Mouse (Mus musculus) midbrain, embryonic 14.5 days (tissue): ENCODE measurements at regions not wholly inside any gene's neighbourhood (a gene's known extent, or its start where the extent isn't known, plus 50 kb on each side); places are given as distances from the start of the nearest gene placed in this dataset.

Source experiments
- ATAC-seq: fragments of 200-750 bp; cut with Nextera tagmentation; 2 replicates; pipeline ENCODE4 v1.8.0; 2017; ENCODE audit warnings: moderate number of reproducible peaks, moderate library complexity; ENCODE audit not compliant: low FRiP score, low TSS enrichment
- DNase-seq: peaks from one replicate; pipeline ENCODE4 v3.0.0-alpha.2; 2015
- H3K27ac ChIP-seq: fragments of 300-500 bp; sonication (generic); replicated peaks from 2 replicates; pipeline ENCODE4 v1.5.1; 2014; ENCODE audit warnings: mild to moderate bottlenecking, low read depth, low read length, moderate library complexity
- H3K27me3 ChIP-seq: fragments of 300-500 bp; sonication (generic); 2 replicates; pipeline ENCODE4 v1.6.1; 2014; ENCODE audit warnings: low read length, control low read depth, mixed read lengths; ENCODE audit not compliant: control insufficient read depth, insufficient read depth
- H3K36me3 ChIP-seq: fragments of 300-500 bp; sonication (generic); 2 replicates; pipeline ENCODE4 v1.6.1; 2014; ENCODE audit warnings: low read length, control low read depth; ENCODE audit not compliant: control insufficient read depth, insufficient read depth
- H3K4me1 ChIP-seq: fragments of 300-500 bp; sonication (generic); 2 replicates; pipeline ENCODE4 v1.6.1; 2014; ENCODE audit warnings: mild to moderate bottlenecking, antibody characterized with exemption, low read length, control low read depth; ENCODE audit not compliant: control insufficient read depth, insufficient read depth
- H3K4me2 ChIP-seq: fragments of 300-500 bp; sonication (generic); 2 replicates; pipeline ENCODE4 v1.6.1; 2014; ENCODE audit warnings: mild to moderate bottlenecking, low read length, moderate library complexity
- H3K4me3 ChIP-seq: fragments of 300-500 bp; sonication (generic); replicated peaks from 2 replicates; pipeline ENCODE4 v1.5.1; 2014; ENCODE audit warnings: low read depth, low read length
- H3K9ac ChIP-seq: fragments of 300-500 bp; sonication (generic); replicated peaks from 2 replicates; pipeline ENCODE4 v1.6.1; 2014; ENCODE audit warnings: mild to moderate bottlenecking, low read length, moderate library complexity
- H3K9me3 ChIP-seq: fragments of 300-500 bp; sonication (generic); 2 replicates; pipeline ENCODE4 v1.6.1; 2016; ENCODE audit warnings: low read length, control low read depth, mixed read lengths; ENCODE audit not compliant: control insufficient read depth
- WGBS: fragments of 180-500 bp; shearing (Covaris S2); extraction: QIAGEN DNeasy Blood & Tissue Kit; methylation state at CpG from one replicate; pipeline ENCODE4 v1.1.7; 2014; 5-methylcytosine and 5-hydroxymethylcytosine counted together

DNA sequence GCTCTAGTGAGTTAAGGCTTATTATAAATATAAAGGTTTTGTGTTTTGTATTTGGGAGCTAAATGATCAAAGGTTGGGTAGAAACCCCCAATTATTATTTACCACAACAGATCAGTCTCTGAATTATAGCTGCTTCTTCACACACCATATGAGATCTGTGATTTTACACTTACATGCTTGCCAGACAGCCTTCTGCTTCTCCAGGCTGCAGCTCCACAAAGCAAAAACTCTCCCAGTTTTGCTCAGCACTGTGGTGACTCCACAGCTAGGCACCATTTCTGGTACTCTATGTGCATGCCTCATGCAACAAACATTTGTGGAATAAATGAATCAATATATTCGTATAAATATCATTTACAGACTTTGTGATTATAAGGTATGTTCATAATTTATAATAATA lies 199.4 kb upstream of the Gm10306 start:
- H3K4me1 ChIP-seq, result peaks cover 9% of the 10 kb centered on the region
- no peak overlapping the region for H3K4me3 ChIP-seq
- no peaks in the 10 kb centered on the region for H3K27me3 ChIP-seq
- DNase-seq (no peak), ATAC-seq (no peak)
- no peak overlapping the region for H3K9ac ChIP-seq
- no peak overlapping the region for H3K4me2 ChIP-seq
- H3K36me3 ChIP-seq, result no peaks in the 10 kb centered on the region
- H3K9me3 ChIP-seq, result no peaks in the 10 kb centered on the region
- WGBS, result 67% methylated on average over 1 of the region's 1 CpGs
- H3K27ac ChIP-seq, result no peak overlapping the region

DNA sequence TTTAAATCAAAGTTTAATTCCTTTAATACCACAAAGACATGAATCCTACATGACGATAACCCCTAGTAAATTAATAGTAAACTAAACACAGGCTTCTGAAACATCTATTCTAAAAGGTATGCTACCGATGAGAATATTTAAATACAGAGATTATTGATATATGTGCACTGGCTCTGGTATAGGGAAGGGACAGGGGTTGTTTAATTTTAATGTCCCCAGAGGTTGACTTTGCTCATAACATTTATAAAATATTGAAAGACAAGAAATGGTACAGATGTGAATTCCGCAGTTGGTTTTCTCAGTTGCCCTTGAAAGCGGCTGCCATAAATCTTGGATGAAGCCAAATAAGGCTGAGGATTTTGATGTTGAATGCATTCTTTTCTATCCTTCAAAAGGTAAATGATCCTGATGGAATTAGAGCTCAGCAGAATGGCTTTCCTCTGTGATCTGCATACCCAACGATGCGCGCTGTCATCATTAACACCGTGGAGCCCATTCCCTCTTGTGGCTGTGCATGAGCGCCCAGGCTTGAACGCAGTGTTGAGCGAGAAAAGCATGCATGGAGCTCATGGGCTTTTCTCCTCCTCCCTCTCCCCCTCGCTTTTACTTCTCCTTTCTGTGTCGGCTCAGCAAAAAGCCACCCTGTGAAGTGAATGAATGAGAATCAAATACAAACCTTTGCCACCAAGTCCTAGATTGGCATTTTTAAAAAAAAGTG lies 195.4 kb upstream of the Gm10306 start:
- Histone ChIP-seq H3K9ac (no peak overlapping the region), H3K4me2 (peak overlapping the region; percentile 39), H3K9me3 (no peaks in the 10 kb centered on the region), H3K4me1 (peaks cover 9% of the 10 kb centered on the region), H3K4me3 (no peak overlapping the region), H3K27ac (peak overlapping the region; percentile 57), H3K36me3 (no peaks in the 10 kb centered on the region), H3K27me3 (no peaks in the 10 kb centered on the region)
- ATAC-seq (peak; percentile 70; the same call in 1 of the 2 replicates), DNase-seq (peak; percentile 71)
- 24% methylated on average over 13 of the region's 13 CpGs for WGBS

DNA sequence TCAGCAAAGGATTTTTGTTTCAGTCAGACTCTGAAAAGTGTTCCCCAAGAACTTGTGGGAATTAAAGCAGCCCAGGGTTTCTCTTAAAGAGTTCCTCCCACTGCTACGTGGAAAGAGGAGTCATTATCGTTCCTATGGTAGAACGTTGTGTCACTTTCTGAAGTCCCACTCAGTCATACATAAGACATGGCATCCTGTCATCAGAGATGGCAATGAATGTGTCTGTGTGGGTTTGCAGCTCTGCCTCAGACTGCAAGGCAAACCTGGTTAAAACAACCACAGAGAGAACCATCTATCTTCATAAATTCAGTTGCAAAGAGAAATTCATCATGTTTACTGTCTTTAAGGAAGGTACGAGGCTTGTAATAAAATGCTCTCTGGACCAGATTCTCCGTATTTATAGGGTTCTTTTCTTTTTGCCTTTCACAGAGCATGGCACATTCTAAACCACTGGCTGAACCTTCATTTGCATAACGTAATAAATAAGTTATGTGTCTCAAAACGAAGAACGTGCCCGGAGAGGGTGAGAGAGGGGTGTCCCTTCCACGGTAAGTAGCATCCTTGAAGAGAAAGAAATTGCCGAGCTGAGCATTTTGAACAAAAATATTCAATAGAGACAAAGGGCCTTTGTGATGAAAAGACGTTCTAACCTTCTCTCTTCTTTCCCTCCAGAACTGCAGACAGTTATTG lies 194.7 kb upstream of the Gm10306 start:
- Histone ChIP-seq H3K9me3 (no peaks in the 10 kb centered on the region), H3K36me3 (no peaks in the 10 kb centered on the region), H3K4me1 (peaks cover 9% of the 10 kb centered on the region), H3K4me2 (peak overlapping the region; percentile 39), H3K4me3 (no peak overlapping the region), H3K27ac (peak overlapping the region; percentile 57), H3K27me3 (no peaks in the 10 kb centered on the region), H3K9ac (peak overlapping the region; percentile 13; the same call in 1 of the 2 replicates)
- DNase-seq, result peak; percentile 36
- 23% methylated on average over 12 of the region's 12 CpGs for WGBS
- peak; percentile 57 for ATAC-seq

DNA sequence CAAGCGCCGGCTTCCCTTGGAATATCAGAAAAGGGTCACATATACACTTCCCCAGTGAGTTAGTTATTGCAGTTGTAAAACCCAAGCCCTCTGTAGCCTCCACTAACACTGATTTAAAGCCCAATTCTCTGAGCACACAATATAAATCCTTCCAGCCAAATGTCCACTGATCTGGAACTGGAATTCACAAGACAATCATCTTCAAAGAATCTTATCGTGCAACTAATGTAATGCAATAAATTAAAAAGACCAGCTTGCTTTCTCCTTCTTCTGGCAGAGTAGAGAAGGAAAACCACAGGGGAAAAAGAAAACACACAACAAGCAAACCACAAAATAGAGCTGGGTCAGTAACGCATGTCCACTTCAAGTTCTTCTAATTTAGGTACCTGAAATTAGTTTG lies 191.0 kb upstream of the Gm10306 start:
- DNase-seq, result no peak
- H3K4me3 ChIP-seq, result no peak overlapping the region
- no peaks in the 10 kb centered on the region for H3K9me3 ChIP-seq
- no peak overlapping the region for H3K9ac ChIP-seq
- no peak for ATAC-seq
- peaks cover 9% of the 10 kb centered on the region for H3K4me1 ChIP-seq
- H3K36me3 ChIP-seq, result no peaks in the 10 kb centered on the region
- H3K27ac ChIP-seq, result no peak overlapping the region
- H3K4me2 ChIP-seq, result no peak overlapping the region
- WGBS, result 74% methylated on average over 4 of the region's 4 CpGs
- H3K27me3 ChIP-seq, result no peaks in the 10 kb centered on the region

DNA sequence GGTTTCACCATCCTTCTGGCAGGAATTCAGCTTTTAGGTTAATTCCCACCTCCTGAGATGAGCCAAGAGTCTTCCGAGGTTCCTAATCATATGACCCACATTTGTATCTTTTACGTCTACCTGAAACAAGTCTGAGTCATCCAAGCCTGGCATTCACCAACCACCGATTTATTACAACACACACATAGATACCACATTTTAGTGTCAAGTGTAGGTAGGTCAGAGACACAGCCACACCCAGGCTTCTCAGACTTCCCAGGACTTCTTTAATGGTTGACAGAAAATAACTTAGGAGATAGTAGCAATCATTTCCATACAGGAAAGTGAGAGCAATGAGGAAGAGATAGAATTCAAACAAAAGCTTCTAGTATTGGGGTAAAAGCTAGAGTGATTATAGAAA lies 189.2 kb upstream of the Gm10306 start:
- 91% methylated on average over 3 of the region's 3 CpGs for WGBS

DNA sequence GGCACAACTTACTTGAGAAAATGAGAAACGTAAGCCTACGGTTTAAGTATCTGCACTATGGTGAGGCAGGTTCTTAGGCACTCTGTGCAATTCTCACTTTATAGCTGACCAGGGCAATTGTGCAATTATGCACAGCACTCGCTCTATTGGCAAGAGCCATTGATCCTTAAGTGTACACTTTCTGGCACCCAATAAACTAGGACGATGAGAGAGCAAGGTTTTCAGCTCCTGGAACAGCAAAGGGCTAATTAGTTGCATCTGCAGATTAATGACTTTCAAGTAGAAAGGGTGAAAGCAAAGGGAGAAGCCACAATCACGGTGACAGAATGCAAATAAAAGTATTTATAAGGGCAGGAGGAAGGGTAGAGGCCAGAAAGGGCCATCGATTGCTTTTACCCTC lies 185.4 kb upstream of the Gm10306 start:
- no peak overlapping the region for H3K4me2 ChIP-seq
- no peak overlapping the region for H3K27ac ChIP-seq
- no peaks in the 10 kb centered on the region for H3K27me3 ChIP-seq
- H3K9me3 ChIP-seq, result no peaks in the 10 kb centered on the region
- 81% methylated on average over 6 of the region's 6 CpGs for WGBS
- H3K4me3 ChIP-seq, result no peak overlapping the region
- no peak overlapping the region for H3K9ac ChIP-seq
- ATAC-seq, result no peak
- no peaks in the 10 kb centered on the region for H3K36me3 ChIP-seq
- H3K4me1 ChIP-seq, result no peaks in the 10 kb centered on the region
- DNase-seq, result no peak

More for the DNA sequence above, 189.2 kb upstream of the Gm10306 start:
- DNase-seq (no peak), ATAC-seq (no peak)
- H3K9ac ChIP-seq, result no peak overlapping the region
- H3K36me3 ChIP-seq, result no peaks in the 10 kb centered on the region
- H3K27me3 ChIP-seq, result no peaks in the 10 kb centered on the region
- H3K9me3 ChIP-seq, result no peaks in the 10 kb centered on the region
- no peaks in the 10 kb centered on the region for H3K4me1 ChIP-seq
- H3K4me3 ChIP-seq, result no peak overlapping the region
- no peak overlapping the region for H3K27ac ChIP-seq
- H3K4me2 ChIP-seq, result no peak overlapping the region

DNA sequence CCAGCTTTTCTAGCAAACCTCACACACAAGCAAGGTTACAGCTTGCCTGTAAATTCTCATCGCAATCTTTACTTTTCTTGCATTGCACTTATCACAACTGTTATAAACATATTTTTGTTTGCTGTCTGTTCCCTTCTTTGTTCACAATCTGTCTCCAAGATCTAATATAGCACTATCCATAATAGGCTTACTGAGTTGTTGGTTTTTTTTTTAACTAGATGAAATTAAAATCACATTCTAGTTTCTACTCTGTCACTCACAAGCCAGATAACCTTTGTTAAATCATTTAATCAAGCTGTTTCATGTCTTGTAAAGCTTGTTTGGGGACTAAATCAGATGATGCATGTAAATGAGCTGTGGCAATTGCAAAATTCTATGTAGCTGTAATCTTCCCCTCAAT lies 180.1 kb upstream of the Gm10306 start:
- ATAC-seq, result no peak
- no peaks in the 10 kb centered on the region for H3K27me3 ChIP-seq
- H3K9ac ChIP-seq, result no peak overlapping the region
- WGBS, result 87% methylated on average over 1 of the region's 1 CpGs
- no peaks in the 10 kb centered on the region for H3K36me3 ChIP-seq
- no peaks in the 10 kb centered on the region for H3K9me3 ChIP-seq
- no peak overlapping the region for H3K27ac ChIP-seq
- H3K4me1 ChIP-seq, result no peaks in the 10 kb centered on the region
- no peak overlapping the region for H3K4me2 ChIP-seq
- H3K4me3 ChIP-seq, result no peak overlapping the region
- no peak for DNase-seq

DNA sequence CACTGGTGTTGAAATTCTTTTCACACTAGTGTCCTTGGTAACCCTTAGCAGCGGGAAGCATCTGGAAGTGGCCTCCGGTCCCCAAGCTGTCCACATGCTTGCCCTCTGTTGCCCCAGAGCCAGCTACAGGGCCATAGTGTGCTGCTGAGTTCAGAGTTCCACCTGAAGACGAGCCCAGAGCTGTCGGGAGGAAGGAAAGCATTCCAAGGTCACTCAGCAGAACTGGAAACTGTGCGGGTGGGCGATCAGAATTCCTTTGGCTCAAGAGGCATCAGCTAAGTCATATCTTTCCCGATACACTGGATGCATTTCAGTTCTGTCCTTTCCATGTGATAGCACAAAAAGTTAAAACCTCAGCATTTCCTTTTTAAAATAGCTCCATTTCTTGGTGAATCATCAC lies 170.6 kb upstream of the Gm10306 start:
- Histone ChIP-seq H3K9me3 (no peaks in the 10 kb centered on the region), H3K4me2 (no peak overlapping the region), H3K4me1 (no peaks in the 10 kb centered on the region), H3K27me3 (no peaks in the 10 kb centered on the region), H3K9ac (no peak overlapping the region), H3K27ac (no peak overlapping the region), H3K36me3 (no peaks in the 10 kb centered on the region), H3K4me3 (no peak overlapping the region)
- 47% methylated on average over 7 of the region's 7 CpGs for WGBS
- no peak for ATAC-seq
- DNase-seq, result no peak

DNA sequence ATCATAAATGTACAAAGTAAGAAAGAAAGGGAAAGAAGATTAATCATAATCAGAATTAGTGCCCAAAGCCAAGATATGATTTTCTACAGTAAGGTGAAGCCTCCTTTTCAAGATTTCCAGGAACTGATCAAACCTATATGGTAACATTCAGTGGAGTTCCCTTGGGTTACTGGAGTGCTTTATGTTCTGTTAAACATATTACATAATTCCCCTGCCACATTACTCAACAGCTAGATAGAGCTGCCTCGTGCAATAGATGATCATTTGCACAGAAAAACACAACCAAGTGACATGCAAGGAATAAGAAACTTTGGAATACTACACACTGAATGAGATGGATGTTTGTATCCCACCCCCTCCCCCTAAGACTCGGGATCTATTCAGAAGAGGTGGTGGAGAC lies 168.0 kb upstream of the Gm10306 start:
- no peaks in the 10 kb centered on the region for H3K4me1 ChIP-seq
- H3K4me3 ChIP-seq, result no peak overlapping the region
- DNase-seq (no peak), ATAC-seq (no peak)
- H3K4me2 ChIP-seq, result no peak overlapping the region
- WGBS, result 66% methylated on average over 2 of the region's 2 CpGs
- H3K36me3 ChIP-seq, result no peaks in the 10 kb centered on the region
- no peak overlapping the region for H3K9ac ChIP-seq
- H3K27me3 ChIP-seq, result no peaks in the 10 kb centered on the region
- no peak overlapping the region for H3K27ac ChIP-seq
- no peaks in the 10 kb centered on the region for H3K9me3 ChIP-seq
